ENCODE assay signal across 27 mouse cellular contexts in the genomic region with DNA sequence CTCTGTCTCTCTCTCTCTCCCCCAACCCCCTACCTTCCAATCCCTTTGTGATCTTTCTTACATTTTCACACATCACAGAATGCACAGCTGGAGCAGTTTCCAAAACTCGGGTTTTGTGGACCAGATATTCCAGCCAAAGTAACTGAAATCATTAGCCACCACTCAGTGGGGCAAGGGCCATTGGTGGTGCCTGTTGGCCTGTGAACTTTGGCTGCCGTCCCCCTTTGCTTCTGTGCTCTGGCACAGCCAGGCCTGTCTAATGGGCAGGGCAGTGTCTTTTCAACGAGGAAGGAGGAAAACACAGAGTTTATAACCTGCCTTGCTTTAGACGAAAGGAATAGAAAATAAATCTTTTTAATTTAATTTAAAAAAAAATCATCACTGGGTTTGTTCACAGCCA.
DNase-seq lines count a peak whose midpoint lies in the region; ATAC-seq lines count a peak whose summit lies in the region.
"Had no signal": no experiment of that assay in that cellular context is flagged by ENCODE, and none has a peak within 500 bp of the region (broad histone marks: within the 10 kb centered on the region; RNA-seq: fewer than 3 reads in every experiment).

No protein-coding gene starts in this region.

- peak; percentile 61 for DNase-seq in adrenal gland, postnatal 10 days
- DNase-seq in adrenal gland, postnatal 4 days (ENCODE audit: low spot score in 2 of 2): no peak
- DNase-seq in kidney, adult 18-20 months: peak; percentile 45
- DNase-seq in kidney, postnatal 36 days: peak; percentile 77 to 78
- DNase-seq: cerebellum, adult 2 months; forebrain, postnatal 0 days; gastrocnemius, postnatal 10 days; lung, postnatal 36 days; right cerebral cortex, postnatal 4 days; thymus, adult 18-20 months; thymus, postnatal 25 days had no signal

- no peak overlapping the region for H3K9ac ChIP-seq in kidney, embryonic 15.5 days
- H3K9ac ChIP-seq: forebrain, embryonic 12.5 days; forebrain, postnatal 0 days; heart, embryonic 15.5 days; limb, embryonic 12.5 days; midbrain, embryonic 12.5 days; neural tube, embryonic 12.5 days had no signal

- no peak overlapping the region for H3K27ac ChIP-seq in kidney, embryonic 15.5 days
- peak overlapping the region; percentile 39 for H3K27ac ChIP-seq in brown adipose tissue, adult 24 weeks (replicated peaks; ENCODE audit: low read depth, low read length)
- H3K27ac ChIP-seq: forebrain, embryonic 12.5 days; heart, embryonic 15.5 days; hindbrain, postnatal 0 days; left cerebral cortex, adult 2 months; limb, embryonic 12.5 days; midbrain, embryonic 12.5 days; neural tube, embryonic 12.5 days; stomach, postnatal 0 days had no signal

- H3K27me3 ChIP-seq in kidney, embryonic 15.5 days: no peaks in the 10 kb centered on the region
- H3K27me3 ChIP-seq: heart, embryonic 15.5 days; megakaryocyte, embryonic 14.5 days; midbrain, embryonic 12.5 days; neural tube, embryonic 12.5 days had no signal

- H3K4me3 ChIP-seq in kidney, embryonic 15.5 days (replicated peaks): no peak overlapping the region
- H3K4me3 ChIP-seq in brown adipose tissue, adult 24 weeks (ENCODE audit: insufficient read depth, low read depth, low read length): no peak overlapping the region
- H3K4me3 ChIP-seq: forebrain, embryonic 12.5 days; heart, embryonic 15.5 days; left cerebral cortex, adult 2 months; limb, embryonic 12.5 days; megakaryocyte, embryonic 14.5 days; midbrain, embryonic 12.5 days; myocyte; neural tube, embryonic 12.5 days had no signal

- H3K36me3 ChIP-seq in kidney, embryonic 15.5 days: no peaks in the 10 kb centered on the region
- H3K36me3 ChIP-seq: forebrain, embryonic 12.5 days; G1E; heart, embryonic 15.5 days; limb, embryonic 12.5 days; midbrain, embryonic 12.5 days; neural tube, embryonic 12.5 days had no signal

- H3K9me3 ChIP-seq in kidney, embryonic 15.5 days (replicated peaks): no peaks in the 10 kb centered on the region
- H3K9me3 ChIP-seq: forebrain, embryonic 12.5 days; heart, embryonic 15.5 days; limb, embryonic 12.5 days; midbrain, embryonic 12.5 days; neural tube, embryonic 12.5 days had no signal

- 43% methylated on average over 4 of the region's 4 CpGs for WGBS in kidney, embryonic 15.5 days

- no peaks in the 10 kb centered on the region for H3K4me1 ChIP-seq in kidney, embryonic 15.5 days
- H3K4me1 ChIP-seq in brown adipose tissue, adult 24 weeks (ENCODE audit: control insufficient read depth, insufficient read depth, insufficient read length, low read length): no peaks in the 10 kb centered on the region
- H3K4me1 ChIP-seq: megakaryocyte, embryonic 14.5 days; neural tube, embryonic 12.5 days had no signal

- no peak overlapping the region for H3K4me2 ChIP-seq in kidney, embryonic 15.5 days
- H3K4me2 ChIP-seq: forebrain, embryonic 12.5 days; heart, embryonic 15.5 days; limb, embryonic 12.5 days; liver, embryonic 11.5 days; midbrain, embryonic 12.5 days; neural tube, embryonic 12.5 days had no signal

- no peak for ATAC-seq in kidney, embryonic 15.5 days (replicated peaks; ENCODE audit: low FRiP score)
- no peak for ATAC-seq in megakaryocyte, adult 5-6 weeks (ENCODE audit: poor library complexity, severe bottlenecking)
- ATAC-seq: forebrain, postnatal 0 days; hindbrain, postnatal 0 days; intestine, embryonic 16.5 days had no signal

Comparison
In these comparisons a context has a peak if more than half of its experiments do, and no peak if none do; other contexts are left out.
1. DNase-seq: peak in adrenal gland, postnatal 10 days (single experiment), kidney, adult 18-20 months (single experiment) and kidney, postnatal 36 days (2 of 2); none in adrenal gland, postnatal 4 days (0 of 2).